Mouse (Mus musculus) midbrain, embryonic 11.5 days (tissue): Measurements from ENCODE around the gene Lemd1. TPM values are rescaled to one million over a fixed set of nuclear protein-coding genes. Genes with fewer than 3 reads are reported as not detected.

Experiments used
- ATAC-seq: fragments of 200-750 bp; cut with Nextera tagmentation; 2 replicates; pipeline ENCODE4 v1.8.0; 2017; ENCODE audit warnings: moderate TSS enrichment, moderate library complexity; ENCODE audit not compliant: low FRiP score
- DNase-seq: peaks from one replicate; pipeline ENCODE4 v3.0.0; 2015; ENCODE audit warnings: low spot score; ENCODE audit errors: missing footprints
- H3K27ac ChIP-seq: fragments of 300-500 bp; sonication (generic); 2 replicates; pipeline ENCODE4 v1.5.1; 2014; ENCODE audit warnings: low read depth, low read length
- H3K27me3 ChIP-seq: fragments of 300-500 bp; sonication (generic); 2 replicates; pipeline ENCODE4 v1.6.1; 2014; ENCODE audit warnings: mild to moderate bottlenecking, low read length, moderate library complexity, mixed read lengths; ENCODE audit not compliant: control insufficient read depth, insufficient read depth
- H3K36me3 ChIP-seq: fragments of 300-500 bp; sonication (generic); 2 replicates; pipeline ENCODE4 v1.6.1; 2014; ENCODE audit warnings: mild to moderate bottlenecking, low read length, moderate library complexity, mixed read lengths; ENCODE audit not compliant: control insufficient read depth, insufficient read depth
- H3K4me1 ChIP-seq: fragments of 300-500 bp; sonication (generic); 2 replicates; pipeline ENCODE4 v1.6.1; 2014; ENCODE audit warnings: low read length; ENCODE audit not compliant: control insufficient read depth, insufficient read depth
- H3K4me2 ChIP-seq: fragments of 300-500 bp; sonication (generic); 2 replicates; pipeline ENCODE4 v1.6.1; 2014; ENCODE audit warnings: mild to moderate bottlenecking, moderate library complexity
- H3K4me3 ChIP-seq: fragments of 300-500 bp; sonication (generic); 2 replicates; pipeline ENCODE4 v1.5.1; 2014; ENCODE audit warnings: low read depth, low read length
- H3K9ac ChIP-seq: fragments of 300-500 bp; sonication (generic); 2 replicates; pipeline ENCODE4 v1.6.1; 2014; ENCODE audit warnings: low read length
- H3K9me3 ChIP-seq: fragments of 300-500 bp; sonication (generic); 2 replicates; pipeline ENCODE4 v1.6.1; 2016; ENCODE audit warnings: low read length; ENCODE audit not compliant: control insufficient read depth
- WGBS: fragments of 180-500 bp; shearing (Covaris S2); extraction: QIAGEN DNeasy Blood & Tissue Kit; methylation state at CpG from one replicate; pipeline ENCODE4 v1.1.7; 2014; 5-methylcytosine and 5-hydroxymethylcytosine counted together
- polyA plus RNA-seq: library from polyadenylated mRNA; unstranded; fragments of >200 nt; fragmentation: Nextera tagmentation; extraction: Ambion mirVana; gene quantifications from 2 replicates; pipeline ENCODE4 v1.2.1, GENCODE M21; 2014

Gene Lemd1
- polyA plus RNA-seq, 1 experiment from 2014 or later: 12.9 TPM

- DNase-seq: peak; percentile 85
- Histone ChIP-seq H3K9me3 (no peaks in the 10 kb centered on the region), H3K27ac (peak overlapping the region; percentile 92), H3K9ac (peak overlapping the region; percentile 53), H3K27me3 (no peaks in the 10 kb centered on the region), H3K4me3 (no peak overlapping the region), H3K36me3 (no peaks in the 10 kb centered on the region), H3K4me2 (peak overlapping the region; percentile 45; the same call in 1 of the 2 replicates), H3K4me1 (peaks cover 54% of the 10 kb centered on the region)
- WGBS: 49% methylated on average over 2 of the region's 2 CpGs
- ATAC-seq: no peak
These were observed 10.7 kb downstream of the Lemd1 start for GRCm38 (mm10) chr1:132201936-132202335.

GRCm38 (mm10) chr1:132202771-132203170, 11.5 kb downstream of the Lemd1 start:
- no peak overlapping the region for H3K4me3 ChIP-seq
- 92% methylated on average over 5 of the region's 5 CpGs for WGBS
- H3K4me2 ChIP-seq: no peak overlapping the region
- no peak overlapping the region for H3K9ac ChIP-seq
- no peak overlapping the region for H3K27ac ChIP-seq
- no peak for ATAC-seq
- peaks cover 50% of the 10 kb centered on the region for H3K4me1 ChIP-seq
- no peaks in the 10 kb centered on the region for H3K9me3 ChIP-seq
- H3K36me3 ChIP-seq: no peaks in the 10 kb centered on the region
- no peak for DNase-seq
- no peaks in the 10 kb centered on the region for H3K27me3 ChIP-seq

- 61% methylated on average over 5 of the region's 5 CpGs for WGBS
- DNase-seq (no peak), ATAC-seq (no peak)
- Histone ChIP-seq H3K27me3 (no peaks in the 10 kb centered on the region), H3K9me3 (no peaks in the 10 kb centered on the region), H3K4me2 (no peak overlapping the region), H3K4me3 (no peak overlapping the region), H3K9ac (no peak overlapping the region), H3K27ac (peak overlapping the region; percentile 20; the same call in 1 of the 2 replicates), H3K36me3 (no peaks in the 10 kb centered on the region), H3K4me1 (peaks cover 36% of the 10 kb centered on the region)
These were observed 14.7 kb downstream of the Lemd1 start for GRCm38 (mm10) chr1:132205958-132206357.

GRCm38 (mm10) chr1:132206828-132207227, 15.6 kb downstream of the Lemd1 start:
- Histone ChIP-seq H3K4me1 (peaks cover 28% of the 10 kb centered on the region), H3K4me3 (no peak overlapping the region), H3K9me3 (no peaks in the 10 kb centered on the region), H3K27me3 (no peaks in the 10 kb centered on the region), H3K4me2 (no peak overlapping the region), H3K36me3 (no peaks in the 10 kb centered on the region), H3K9ac (no peak overlapping the region), H3K27ac (no peak overlapping the region)
- peak; percentile 83 for DNase-seq
- ATAC-seq: no peak
- 80% methylated on average over 3 of the region's 3 CpGs for WGBS

DNA sequence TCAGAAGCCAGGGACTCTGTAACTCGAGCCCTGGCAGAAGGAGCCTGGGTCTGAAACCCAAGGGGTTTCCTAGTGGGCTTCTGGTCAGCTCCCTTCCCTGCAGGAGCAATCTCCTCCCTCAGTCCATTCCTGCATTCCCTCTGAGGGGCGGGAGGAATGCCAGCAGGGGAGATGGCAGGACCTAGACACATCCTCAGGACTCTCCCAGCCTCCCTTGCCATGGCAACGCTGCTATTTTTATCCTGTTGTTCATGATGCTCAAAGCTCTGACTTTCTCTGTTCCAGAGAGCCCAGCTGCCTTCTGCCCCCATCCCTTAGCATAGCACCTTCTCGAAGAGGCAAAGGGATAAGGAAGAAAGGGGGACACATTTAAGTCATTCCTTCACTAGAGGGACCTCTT, 16.9 kb downstream of the Lemd1 start:
- no peak overlapping the region for H3K27ac ChIP-seq
- WGBS: 11% methylated on average over 4 of the region's 4 CpGs
- H3K27me3 ChIP-seq: no peaks in the 10 kb centered on the region
- no peaks in the 10 kb centered on the region for H3K36me3 ChIP-seq
- H3K9me3 ChIP-seq: no peaks in the 10 kb centered on the region
- H3K4me3 ChIP-seq: no peak overlapping the region
- peaks cover 32% of the 10 kb centered on the region for H3K4me1 ChIP-seq
- H3K4me2 ChIP-seq: no peak overlapping the region
- ATAC-seq (no peak), DNase-seq (peak; percentile 84)
- peak overlapping the region; percentile 26; the same call in 1 of the 2 replicates for H3K9ac ChIP-seq

DNA sequence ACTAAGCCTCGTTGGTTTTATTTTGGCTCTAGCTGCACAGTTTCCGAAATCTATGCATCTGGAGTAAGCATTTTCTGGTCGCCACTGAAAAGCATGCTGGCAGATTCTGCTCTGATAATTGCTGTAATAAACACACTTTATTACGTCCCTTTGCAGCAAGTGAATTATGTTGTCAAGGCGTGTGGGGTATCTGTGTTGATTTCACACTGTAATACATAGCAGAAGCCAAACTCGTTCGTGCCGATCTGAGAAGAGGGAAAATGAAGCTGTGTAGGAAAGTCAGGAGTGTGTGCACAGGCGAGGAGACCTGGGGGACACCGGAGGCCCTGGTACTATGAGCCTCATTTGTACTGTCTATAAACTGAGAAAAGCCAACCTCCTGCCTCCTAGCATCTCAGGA, 18.2 kb downstream of the Lemd1 start:
- H3K4me2 ChIP-seq: no peak overlapping the region
- 81% methylated on average over 10 of the region's 10 CpGs for WGBS
- no peaks in the 10 kb centered on the region for H3K36me3 ChIP-seq
- no peak overlapping the region for H3K9ac ChIP-seq
- DNase-seq (no peak), ATAC-seq (no peak)
- peaks cover 36% of the 10 kb centered on the region for H3K4me1 ChIP-seq
- H3K4me3 ChIP-seq: no peak overlapping the region
- no peaks in the 10 kb centered on the region for H3K9me3 ChIP-seq
- no peak overlapping the region for H3K27ac ChIP-seq
- no peaks in the 10 kb centered on the region for H3K27me3 ChIP-seq

- no peak overlapping the region for H3K9ac ChIP-seq
- no peaks in the 10 kb centered on the region for H3K27me3 ChIP-seq
- H3K36me3 ChIP-seq: no peaks in the 10 kb centered on the region
- H3K4me1 ChIP-seq: peaks cover 36% of the 10 kb centered on the region
- no peak overlapping the region for H3K27ac ChIP-seq
- no peak overlapping the region for H3K4me3 ChIP-seq
- 21% methylated on average over 7 of the region's 7 CpGs for WGBS
- H3K9me3 ChIP-seq: no peaks in the 10 kb centered on the region
- peak; percentile 8; the same call in 1 of the 2 replicates for ATAC-seq
- peak; percentile 84 for DNase-seq
- H3K4me2 ChIP-seq: no peak overlapping the region
These were observed 19.7 kb downstream of the Lemd1 start for GRCm38 (mm10) chr1:132210922-132211321.

GRCm38 (mm10) chr1:132211672-132212071, 20.4 kb downstream of the Lemd1 start:
- WGBS: 41% methylated on average over 12 of the region's 12 CpGs
- DNase-seq (no peak), ATAC-seq (no peak)
- Histone ChIP-seq H3K36me3 (no peaks in the 10 kb centered on the region), H3K9me3 (no peaks in the 10 kb centered on the region), H3K27me3 (no peaks in the 10 kb centered on the region), H3K4me3 (no peak overlapping the region), H3K4me1 (peaks cover 36% of the 10 kb centered on the region), H3K9ac (no peak overlapping the region), H3K4me2 (no peak overlapping the region; the same call in 1 of the 2 replicates), H3K27ac (no peak overlapping the region)

- Histone ChIP-seq H3K9ac (peak overlapping the region; percentile 44; the same call in 1 of the 2 replicates), H3K27ac (no peak overlapping the region), H3K4me2 (peak overlapping the region; percentile 41), H3K9me3 (no peaks in the 10 kb centered on the region), H3K4me3 (peak overlapping the region; percentile 25), H3K4me1 (peaks cover 36% of the 10 kb centered on the region), H3K36me3 (no peaks in the 10 kb centered on the region), H3K27me3 (no peaks in the 10 kb centered on the region)
- WGBS: 7% methylated on average over 20 of the region's 20 CpGs
- peak; percentile 97 for DNase-seq
- ATAC-seq: no peak
These were observed 21.0 kb downstream of the Lemd1 start for GRCm38 (mm10) chr1:132212218-132212617.
